Mouse (Mus musculus): Measurements from ENCODE around the gene Bid. TPM values are rescaled to one million over a fixed set of nuclear protein-coding genes. Genes with fewer than 3 reads are reported as not detected.
A peak's percentile ranks its signal among the peaks of the same experiment; 100 is the strongest.

The Bid gene
- total and polyA plus RNA-seq, 3 experiments = 28.2 to 50.2 TPM; not detected in 1

- peak; percentile 72 for DNase-seq (ENCODE audit: low read depth, low spot score)
- Histone ChIP-seq H3K36me3 (ENCODE audit: control insufficient read depth in 1 of 2, insufficient read depth in 2 of 2, low read length in 2 of 2) (peaks cover 3 to 8% of the 10 kb centered on the region in 2 experiments), H3K27me3 (ENCODE audit: control insufficient read depth in 1 of 2, insufficient read depth in 2 of 2, low read length in 2 of 2) (no peaks in the 10 kb centered on the region), H3K4me1 (ENCODE audit: control insufficient read depth in 1 of 2, insufficient read depth in 2 of 2, low read length in 2 of 2) (peaks cover 1 to 2% of the 10 kb centered on the region in 2 experiments), H3K27ac (ENCODE audit: control insufficient read depth, low read depth, low read length) (no peak overlapping the region), H3K9ac (ENCODE audit: control insufficient read depth, low read depth, low read length, poor library complexity, severe bottlenecking) (no peak overlapping the region), H3K9me3 (replicated peaks; ENCODE audit: insufficient read depth, low read length) (no peaks in the 10 kb centered on the region), H3K79me2 (ENCODE audit: control insufficient read depth, insufficient read depth, low read length, poor library complexity) (no peaks in the 10 kb centered on the region), H3K4me3 (ENCODE audit: control insufficient read depth in 1 of 2, insufficient read depth in 1 of 2, low read depth in 2 of 2, low read length in 2 of 2) (no peak overlapping the region)
- TF ChIP-seq TCF12 (IDR thresholded peaks at IDR 0.05; ENCODE audit: low read depth, low read length) (no peak), CTCF (IDR thresholded peaks at IDR 0.05 in 2 of 3, conservative IDR thresholded peaks at IDR 0.05 in 1 of 3; ENCODE audit: control insufficient read depth in 1 of 3, insufficient read depth in 1 of 3, low read depth in 2 of 3, low read length in 3 of 3, poor library complexity in 1 of 3, severe bottlenecking in 1 of 3) (peak; percentile 90 to 95 (median 91)), ZC3H11A (IDR thresholded peaks at IDR 0.05; ENCODE audit: low read depth, low read length) (peak; percentile 80), RAD21 (IDR thresholded peaks at IDR 0.05; ENCODE audit: low read depth, low read length) (peak; percentile 85), MEF2A (IDR thresholded peaks at IDR 0.05; ENCODE audit: extremely low read depth, insufficient replicate concordance, low read depth, low read length, poor library complexity, severe bottlenecking) (no peak), SMC3 (IDR thresholded peaks at IDR 0.05; ENCODE audit: low read depth, low read length) (peak; percentile 89)
These were observed 18.3 kb downstream of the Bid start for GRCm38 (mm10) chr6:120898188-120898833.

- TF ChIP-seq RCOR1 (IDR thresholded peaks at IDR 0.05; ENCODE audit: low read depth, low read length) (no peak), ZKSCAN1 (IDR thresholded peaks at IDR 0.05; ENCODE audit: low read depth, low read length) (no peak), E2F4 (IDR thresholded peaks at IDR 0.05; ENCODE audit: borderline replicate concordance, low read depth, low read length) (no peak), CTCF (IDR thresholded peaks at IDR 0.05 in 2 of 3, conservative IDR thresholded peaks at IDR 0.05 in 1 of 3; ENCODE audit: control insufficient read depth in 1 of 3, insufficient read depth in 1 of 3, low read depth in 2 of 3, low read length in 3 of 3, poor library complexity in 1 of 3, severe bottlenecking in 1 of 3) (no peak), ELF1 (IDR thresholded peaks at IDR 0.05; ENCODE audit: low read depth, low read length) (no peak), GATA1 (IDR thresholded peaks at IDR 0.05; ENCODE audit: low read depth, low read length) (no peak), MYB (IDR thresholded peaks at IDR 0.05; ENCODE audit: low read depth, low read length) (no peak), EP300 (IDR thresholded peaks at IDR 0.05; ENCODE audit: low read depth in 1 of 2, low read length in 2 of 2) (no peak), POLR2AphosphoS5 (IDR thresholded peaks at IDR 0.05; ENCODE audit: borderline replicate concordance, low read depth, low read length) (no peak), GABPA (IDR thresholded peaks at IDR 0.05; ENCODE audit: low read depth, low read length) (no peak), CHD1 (IDR thresholded peaks at IDR 0.05; ENCODE audit: low read depth, low read length) (no peak), CHD2 (IDR thresholded peaks at IDR 0.05; ENCODE audit: low read length) (no peak), MYC (IDR thresholded peaks at IDR 0.05; ENCODE audit: low read depth, low read length) (no peak)
- no peak overlapping the region for H3K4me3 ChIP-seq (ENCODE audit: control insufficient read depth in 1 of 2, insufficient read depth in 1 of 2, low read depth in 2 of 2, low read length in 2 of 2)
- DNase-seq (ENCODE audit: low read depth, low spot score) = no peak
- no peaks in the 10 kb centered on the region for H3K79me2 ChIP-seq (ENCODE audit: control insufficient read depth, insufficient read depth, low read length, poor library complexity)
- no peaks in the 10 kb centered on the region for H3K9me3 ChIP-seq (replicated peaks; ENCODE audit: insufficient read depth, low read length)
- peaks cover 8 to 20% of the 10 kb centered on the region in 2 experiments for H3K36me3 ChIP-seq (ENCODE audit: control insufficient read depth in 1 of 2, insufficient read depth in 2 of 2, low read length in 2 of 2)
- H3K4me1 ChIP-seq (ENCODE audit: control insufficient read depth in 1 of 2, insufficient read depth in 2 of 2, low read length in 2 of 2) = peaks cover 9 to 11% of the 10 kb centered on the region in 2 experiments
- no peaks in the 10 kb centered on the region for H3K27me3 ChIP-seq (ENCODE audit: control insufficient read depth in 1 of 2, insufficient read depth in 2 of 2, low read length in 2 of 2)
- no peak overlapping the region for H3K27ac ChIP-seq (ENCODE audit: control insufficient read depth, low read depth, low read length)
- no peak overlapping the region for H3K9ac ChIP-seq (ENCODE audit: control insufficient read depth, low read depth, low read length, poor library complexity, severe bottlenecking)
These were observed 22.1 kb downstream of the Bid start for GRCm38 (mm10) chr6:120894524-120894923.

All from MEL (cell line).